Mouse (Mus musculus): Measurements from ENCODE around the gene Mon1b.

The Mon1b gene

GRCm38 (mm10) chr8:113634670-113635591 lies at the start of gene Mon1b:
Gene Mon1b, plus strand, starts transcription at chr8:113635587.
- DNase-seq, result peak; percentile 99

GRCm38 (mm10) chr8:113598401-113598800 lies 37.0 kb upstream of the Mon1b start:
- DNase-seq, result no peak

- peak; percentile 35 for DNase-seq
Observed at GRCm38 (mm10) chr8:113632634-113633033, 2.8 kb upstream of the Mon1b start.

- no peak for DNase-seq
Observed at GRCm38 (mm10) chr8:113634161-113634560, 1.2 kb upstream of the Mon1b start.

GRCm38 (mm10) chr8:113635592-113636279 lies 349 bp downstream of the Mon1b start:
- DNase-seq, result no peak

- no peak for DNase-seq
Observed at GRCm38 (mm10) chr8:113636280-113636628, 867 bp downstream of the Mon1b start.

- DNase-seq, result no peak
Observed at GRCm38 (mm10) chr8:113640357-113640756, 5.0 kb downstream of the Mon1b start.

GRCm38 (mm10) chr8:113642926-113643325 lies 7.5 kb downstream of the Mon1b start, which contains the start of gene Syce1l:
Gene Syce1l, plus strand, starts transcription at chr8:113643213.
- no peak for DNase-seq

- peak; percentile 21 to 43 for DNase-seq
Observed at GRCm38 (mm10) chr8:113643479-113644210, 8.3 kb downstream of the Mon1b start.

GRCm38 (mm10) chr8:113645220-113645619 lies 9.8 kb downstream of the Mon1b start:
- DNase-seq, result no peak

GRCm38 (mm10) chr8:113652450-113652849 lies 17.1 kb downstream of the Mon1b start:
- DNase-seq, result no peak

- DNase-seq, result no peak
Observed at GRCm38 (mm10) chr8:113653151-113653550, 17.8 kb downstream of the Mon1b start.

- no peak for DNase-seq
Observed at GRCm38 (mm10) chr8:113656154-113656553, 20.8 kb downstream of the Mon1b start.

- no peak for DNase-seq
Observed at GRCm38 (mm10) chr8:113656681-113657298, 21.4 kb downstream of the Mon1b start.

GRCm38 (mm10) chr8:113660128-113660527 lies 24.7 kb downstream of the Mon1b start:
- DNase-seq, result no peak

- peak; percentile 63 to 85 for DNase-seq
Observed at GRCm38 (mm10) chr8:113664544-113664943, 29.2 kb downstream of the Mon1b start.

- no peak for DNase-seq
Observed at GRCm38 (mm10) chr8:113665036-113665435, 29.6 kb downstream of the Mon1b start.

GRCm38 (mm10) chr8:113665951-113666350 lies 30.6 kb downstream of the Mon1b start:
- no peak for DNase-seq

GRCm38 (mm10) chr8:113666714-113667432 lies 31.5 kb downstream of the Mon1b start:
- no peak for DNase-seq

- no peak for DNase-seq
Observed at GRCm38 (mm10) chr8:113669924-113670323, 34.5 kb downstream of the Mon1b start.

- DNase-seq, result no peak
Observed at GRCm38 (mm10) chr8:113672599-113673255, 37.3 kb downstream of the Mon1b start.

- DNase-seq, result no peak
Observed at GRCm38 (mm10) chr8:113673300-113673699, 37.9 kb downstream of the Mon1b start.

Data from kidney, adult 8-10 months (tissue).